Mouse (Mus musculus) heart, embryonic 13.5 days (tissue): ENCODE data around the gene Cisd1. TPM values are rescaled to one million over a fixed set of nuclear protein-coding genes. Genes with fewer than 3 reads are reported as not detected.

ENCODE experiments used
- ATAC-seq: fragments of 200-750 bp; cut with Nextera tagmentation; 2 replicates; pipeline ENCODE4 v1.8.0; 2017; ENCODE audit warnings: moderate TSS enrichment; ENCODE audit not compliant: insufficient number of reproducible peaks, low FRiP score, low TSS enrichment; ENCODE audit errors: extremely low read depth
- H3K27ac ChIP-seq: fragments of 300-500 bp; sonication (generic); replicated peaks from 2 replicates; pipeline ENCODE4 v1.5.1; 2015; ENCODE audit warnings: moderate library complexity, mild to moderate bottlenecking, inconsistent platforms
- H3K27me3 ChIP-seq: fragments of 300-500 bp; sonication (generic); replicated peaks from 2 replicates; pipeline ENCODE4 v1.6.1; 2015; ENCODE audit warnings: mild to moderate bottlenecking, inconsistent platforms
- H3K36me3 ChIP-seq: fragments of 300-500 bp; sonication (generic); 2 replicates; pipeline ENCODE4 v1.6.1; 2015; ENCODE audit warnings: mild to moderate bottlenecking, inconsistent platforms
- H3K4me1 ChIP-seq: fragments of 300-500 bp; sonication (generic); 2 replicates; pipeline ENCODE4 v1.6.1; 2015; ENCODE audit warnings: inconsistent platforms
- H3K4me2 ChIP-seq: fragments of 300-500 bp; sonication (generic); 2 replicates; pipeline ENCODE4 v1.6.1; 2015; ENCODE audit warnings: inconsistent platforms, mild to moderate bottlenecking, moderate library complexity
- H3K4me3 ChIP-seq: fragments of 300-500 bp; sonication (generic); 2 replicates; pipeline ENCODE4 v1.5.1; 2015; ENCODE audit warnings: moderate library complexity, mild to moderate bottlenecking, inconsistent platforms
- H3K9ac ChIP-seq: fragments of 300-500 bp; sonication (generic); 2 replicates; pipeline ENCODE4 v1.6.1; 2015; ENCODE audit warnings: inconsistent platforms, mild to moderate bottlenecking, moderate library complexity
- H3K9me3 ChIP-seq: fragments of 300-500 bp; sonication (generic); 2 replicates; pipeline ENCODE4 v1.6.1; 2016; ENCODE audit warnings: inconsistent platforms
- WGBS: fragments of 180-500 bp; shearing (Covaris S2); methylation state at CpG from one replicate; pipeline ENCODE4 v1.1.7; 2015; ENCODE audit warnings: mixed read lengths; 5-methylcytosine and 5-hydroxymethylcytosine counted together
- polyA plus RNA-seq: library from polyadenylated mRNA; unstranded; fragments of >200 nt; fragmentation: Nextera tagmentation; extraction: Ambion mirVana; gene quantifications from 2 replicates; pipeline ENCODE4 v1.2.1, GENCODE M21; 2015

Gene Cisd1
- polyA plus RNA-seq, 1 experiment from 2014 or later: 162 TPM

GRCm38 (mm10) chr10:71323669-71324068 lies 21.1 kb downstream of the Cisd1 start:
- Histone ChIP-seq H3K36me3 (no peaks in the 10 kb centered on the region), H3K9me3 (no peaks in the 10 kb centered on the region), H3K4me3 (no peak overlapping the region), H3K27me3 (no peaks in the 10 kb centered on the region), H3K27ac (no peak overlapping the region), H3K4me2 (no peak overlapping the region), H3K4me1 (no peaks in the 10 kb centered on the region), H3K9ac (no peak overlapping the region)
- ATAC-seq: no peak
- 77% methylated on average over 8 of the region's 8 CpGs for WGBS

GRCm38 (mm10) chr10:71316497-71316896 lies 28.3 kb downstream of the Cisd1 start:
- no peaks in the 10 kb centered on the region for H3K9me3 ChIP-seq
- H3K4me2 ChIP-seq: no peak overlapping the region
- H3K4me3 ChIP-seq: no peak overlapping the region
- no peak overlapping the region for H3K9ac ChIP-seq
- no peaks in the 10 kb centered on the region for H3K27me3 ChIP-seq
- H3K27ac ChIP-seq: no peak overlapping the region
- no peaks in the 10 kb centered on the region for H3K4me1 ChIP-seq
- H3K36me3 ChIP-seq: no peaks in the 10 kb centered on the region
- ATAC-seq: no peak
- 55% methylated on average over 7 of the region's 7 CpGs for WGBS

GRCm38 (mm10) chr10:71316056-71316455 lies 28.7 kb downstream of the Cisd1 start:
- Histone ChIP-seq H3K9me3 (no peaks in the 10 kb centered on the region), H3K4me3 (no peak overlapping the region), H3K4me2 (no peak overlapping the region), H3K36me3 (no peaks in the 10 kb centered on the region), H3K27ac (no peak overlapping the region), H3K4me1 (no peaks in the 10 kb centered on the region), H3K27me3 (no peaks in the 10 kb centered on the region), H3K9ac (no peak overlapping the region)
- 60% methylated on average over 11 of the region's 11 CpGs for WGBS
- ATAC-seq: no peak

DNA sequence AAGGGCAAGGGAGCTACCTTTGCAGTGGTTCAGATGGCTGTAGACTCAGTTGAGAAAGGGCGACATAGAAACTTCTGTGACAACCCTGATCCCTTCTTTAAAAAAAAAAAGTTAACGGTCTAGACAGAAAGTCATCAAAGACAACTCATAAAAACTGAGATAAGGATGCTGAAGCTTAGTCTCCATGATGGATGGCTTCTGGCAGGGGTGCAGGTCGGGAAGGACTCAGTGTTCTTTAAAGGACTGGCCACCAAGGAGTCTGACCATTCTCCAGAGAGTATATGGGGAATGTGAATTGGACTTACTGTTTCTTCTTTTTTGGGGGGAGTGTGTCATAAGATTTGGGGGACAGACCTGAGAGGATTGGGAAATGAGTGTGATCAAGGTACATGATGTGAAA lies 30.2 kb downstream of the Cisd1 start:
- Histone ChIP-seq H3K4me1 (no peaks in the 10 kb centered on the region), H3K9me3 (no peaks in the 10 kb centered on the region), H3K4me2 (no peak overlapping the region), H3K27me3 (no peaks in the 10 kb centered on the region), H3K36me3 (no peaks in the 10 kb centered on the region), H3K9ac (no peak overlapping the region), H3K4me3 (no peak overlapping the region), H3K27ac (no peak overlapping the region)
- ATAC-seq: no peak
- WGBS: 59% methylated on average over 3 of the region's 3 CpGs

- Histone ChIP-seq H3K4me1 (no peaks in the 10 kb centered on the region), H3K36me3 (no peaks in the 10 kb centered on the region), H3K9ac (no peak overlapping the region), H3K4me3 (no peak overlapping the region), H3K27me3 (no peaks in the 10 kb centered on the region), H3K4me2 (no peak overlapping the region), H3K9me3 (no peaks in the 10 kb centered on the region), H3K27ac (no peak overlapping the region)
- 54% methylated on average over 3 of the region's 3 CpGs for WGBS
- ATAC-seq: no peak
Observed at GRCm38 (mm10) chr10:71310288-71310687, 34.5 kb downstream of the Cisd1 start.

DNA sequence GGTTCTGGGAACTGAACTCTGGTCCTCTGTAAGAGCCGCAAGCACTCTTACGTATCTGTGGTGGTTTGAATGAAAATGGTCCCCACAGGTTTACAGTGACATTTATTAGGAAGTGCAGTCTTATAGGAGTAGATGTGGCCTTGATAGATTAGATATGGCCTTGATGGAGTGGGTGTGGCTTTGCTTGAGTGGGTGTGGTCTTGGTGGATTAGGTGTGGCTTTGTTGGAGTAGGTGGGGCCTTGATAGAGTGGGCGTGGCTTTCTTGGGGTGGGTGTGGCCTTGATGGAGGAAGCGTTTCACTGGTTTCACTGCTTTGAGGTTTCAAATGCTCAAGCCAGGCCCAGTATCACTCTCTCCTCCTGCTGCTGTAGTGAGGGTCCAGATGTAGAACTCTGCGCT lies 36.6 kb downstream of the Cisd1 start:
- no peaks in the 10 kb centered on the region for H3K4me1 ChIP-seq
- ATAC-seq: no peak
- no peaks in the 10 kb centered on the region for H3K27me3 ChIP-seq
- no peak overlapping the region for H3K4me2 ChIP-seq
- H3K4me3 ChIP-seq: no peak overlapping the region
- H3K9ac ChIP-seq: no peak overlapping the region
- 82% methylated on average over 5 of the region's 5 CpGs for WGBS
- no peak overlapping the region for H3K27ac ChIP-seq
- no peaks in the 10 kb centered on the region for H3K9me3 ChIP-seq
- H3K36me3 ChIP-seq: no peaks in the 10 kb centered on the region

DNA sequence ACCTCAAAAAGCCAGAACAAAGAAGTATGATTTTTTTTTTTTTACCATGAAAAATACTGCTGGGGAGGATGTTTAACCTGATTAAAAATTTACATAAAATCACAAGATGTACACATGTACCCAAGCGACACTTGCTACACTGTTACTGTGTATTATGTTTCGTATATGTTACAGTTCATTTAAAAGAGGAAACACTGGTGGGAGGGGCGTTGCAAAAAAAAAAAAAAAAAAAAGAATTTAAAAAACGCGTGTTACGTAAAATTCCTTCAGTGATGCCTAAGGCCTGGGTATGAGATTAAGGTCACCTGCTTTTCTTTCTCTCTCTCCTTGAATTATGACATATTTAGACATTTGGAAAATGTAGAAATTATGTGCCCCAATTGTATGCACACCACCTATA lies 38.0 kb downstream of the Cisd1 start:
- Histone ChIP-seq H3K4me2 (peak overlapping the region; percentile 65; the same call in 1 of the 2 replicates), H3K27ac (no peak overlapping the region), H3K27me3 (no peaks in the 10 kb centered on the region), H3K36me3 (no peaks in the 10 kb centered on the region), H3K9me3 (no peaks in the 10 kb centered on the region), H3K4me3 (no peak overlapping the region), H3K9ac (no peak overlapping the region), H3K4me1 (no peaks in the 10 kb centered on the region)
- 69% methylated on average over 6 of the region's 6 CpGs for WGBS
- ATAC-seq: no peak

- Histone ChIP-seq H3K27me3 (no peaks in the 10 kb centered on the region), H3K27ac (no peak overlapping the region), H3K4me3 (peak overlapping the region; percentile 39), H3K4me1 (no peaks in the 10 kb centered on the region), H3K36me3 (no peaks in the 10 kb centered on the region), H3K4me2 (peak overlapping the region; percentile 65), H3K9me3 (no peaks in the 10 kb centered on the region), H3K9ac (0 out of 2 replicates have a peak overlapping the region, but pooled peaks have one; percentile 40)
- no peak for ATAC-seq
- WGBS: 12% methylated on average over 6 of the region's 6 CpGs
Observed at GRCm38 (mm10) chr10:71306190-71306589, 38.6 kb downstream of the Cisd1 start.

- Histone ChIP-seq H3K9me3 (no peaks in the 10 kb centered on the region), H3K4me3 (peak overlapping the region; percentile 20; the same call in 1 of the 2 replicates), H3K4me2 (peak overlapping the region; percentile 54), H3K36me3 (no peaks in the 10 kb centered on the region), H3K27me3 (0 out of 2 replicates have a peak, but pooled peaks cover 11% of the 10 kb centered on the region), H3K4me1 (no peaks in the 10 kb centered on the region), H3K9ac (peak overlapping the region; percentile 47; the same call in 1 of the 2 replicates), H3K27ac (no peak overlapping the region)
- no peak for ATAC-seq
- WGBS: 18% methylated on average over 5 of the region's 5 CpGs
Observed at GRCm38 (mm10) chr10:71302490-71302889, 42.3 kb downstream of the Cisd1 start.

DNA sequence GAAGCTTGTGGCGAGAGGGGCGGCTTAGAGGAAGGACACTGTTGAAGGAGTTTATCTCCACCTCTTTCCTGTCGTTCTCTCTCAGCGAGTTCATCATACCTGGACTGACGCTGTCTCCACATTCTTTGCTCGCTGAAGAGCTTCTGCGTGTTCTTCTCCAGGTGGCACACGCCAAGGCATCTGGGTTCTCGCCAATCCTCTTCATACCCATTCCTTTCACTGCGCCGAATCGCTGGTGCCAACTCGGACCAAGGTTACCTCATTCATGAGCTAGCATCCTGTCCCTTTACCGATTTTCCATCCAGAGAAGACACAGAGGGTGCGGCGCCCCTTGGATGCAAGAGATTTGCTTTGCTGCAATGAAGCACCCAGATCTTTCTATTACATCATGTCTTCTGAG lies 44.6 kb downstream of the Cisd1 start:
- Histone ChIP-seq H3K36me3 (no peaks in the 10 kb centered on the region), H3K9me3 (no peaks in the 10 kb centered on the region), H3K4me3 (no peak overlapping the region), H3K9ac (no peak overlapping the region), H3K27me3 (0 out of 2 replicates have a peak, but pooled peaks cover 11% of the 10 kb centered on the region), H3K4me1 (no peaks in the 10 kb centered on the region), H3K4me2 (no peak overlapping the region), H3K27ac (no peak overlapping the region)
- no peak for ATAC-seq
- WGBS: 67% methylated on average over 16 of the region's 16 CpGs

DNA sequence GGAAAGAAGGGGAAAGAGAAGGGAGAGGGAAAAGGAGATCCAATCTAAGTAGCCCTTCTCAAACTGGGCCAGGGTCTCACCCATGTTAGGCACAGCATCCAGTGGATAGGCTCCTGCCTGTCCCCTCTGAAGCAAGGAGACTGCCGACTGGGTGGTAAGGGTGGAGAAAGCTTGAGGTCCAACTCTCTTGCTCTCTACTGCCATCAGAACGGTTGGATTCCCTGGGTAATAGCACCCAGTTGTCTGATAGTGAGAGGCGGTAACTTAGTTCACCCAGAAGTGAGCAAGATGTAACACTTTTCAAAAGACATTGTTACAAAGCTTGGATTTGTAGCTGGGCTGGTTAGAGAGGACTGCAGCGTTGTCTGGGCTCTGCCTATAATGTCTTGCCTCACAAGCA lies 51.5 kb downstream of the Cisd1 start:
- no peak overlapping the region for H3K4me2 ChIP-seq
- no peak overlapping the region for H3K27ac ChIP-seq
- H3K9ac ChIP-seq: no peak overlapping the region
- H3K36me3 ChIP-seq: no peaks in the 10 kb centered on the region
- H3K9me3 ChIP-seq: no peaks in the 10 kb centered on the region
- ATAC-seq: no peak
- 49% methylated on average over 4 of the region's 4 CpGs for WGBS
- H3K4me3 ChIP-seq: no peak overlapping the region
- H3K4me1 ChIP-seq: peaks cover 14% of the 10 kb centered on the region
- H3K27me3 ChIP-seq: no peaks in the 10 kb centered on the region

DNA sequence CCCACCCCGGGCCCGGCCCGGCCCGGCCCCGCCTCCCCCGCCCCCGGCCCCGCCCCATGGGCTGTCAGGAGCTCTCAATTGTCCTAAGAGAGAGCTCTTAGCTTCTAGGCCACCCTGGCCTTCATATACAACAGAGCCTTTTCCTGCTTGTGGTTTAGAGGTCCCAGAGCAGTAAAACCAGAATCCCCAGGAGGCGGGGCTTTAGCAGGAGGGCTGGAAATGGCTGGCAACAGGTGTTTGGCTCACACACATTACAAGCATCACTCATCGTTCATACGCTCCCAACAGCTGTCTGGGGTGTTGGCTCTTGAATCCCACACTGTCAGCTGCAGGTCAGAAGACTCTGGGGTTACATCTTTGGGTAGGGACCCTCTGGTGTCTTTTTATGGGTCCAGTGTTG lies 52.5 kb downstream of the Cisd1 start:
- Histone ChIP-seq H3K4me3 (0 out of 2 replicates have a peak overlapping the region, but pooled peaks have one; percentile 17), H3K27ac (no peak overlapping the region), H3K9me3 (no peaks in the 10 kb centered on the region), H3K4me1 (peaks cover 14% of the 10 kb centered on the region), H3K36me3 (no peaks in the 10 kb centered on the region), H3K27me3 (no peaks in the 10 kb centered on the region), H3K4me2 (peak overlapping the region; percentile 41), H3K9ac (no peak overlapping the region)
- no peak for ATAC-seq
- 14% methylated on average over 11 of the region's 11 CpGs for WGBS
